Mouse (Mus musculus): ENCODE results near the gene Mcur1.

DNA sequence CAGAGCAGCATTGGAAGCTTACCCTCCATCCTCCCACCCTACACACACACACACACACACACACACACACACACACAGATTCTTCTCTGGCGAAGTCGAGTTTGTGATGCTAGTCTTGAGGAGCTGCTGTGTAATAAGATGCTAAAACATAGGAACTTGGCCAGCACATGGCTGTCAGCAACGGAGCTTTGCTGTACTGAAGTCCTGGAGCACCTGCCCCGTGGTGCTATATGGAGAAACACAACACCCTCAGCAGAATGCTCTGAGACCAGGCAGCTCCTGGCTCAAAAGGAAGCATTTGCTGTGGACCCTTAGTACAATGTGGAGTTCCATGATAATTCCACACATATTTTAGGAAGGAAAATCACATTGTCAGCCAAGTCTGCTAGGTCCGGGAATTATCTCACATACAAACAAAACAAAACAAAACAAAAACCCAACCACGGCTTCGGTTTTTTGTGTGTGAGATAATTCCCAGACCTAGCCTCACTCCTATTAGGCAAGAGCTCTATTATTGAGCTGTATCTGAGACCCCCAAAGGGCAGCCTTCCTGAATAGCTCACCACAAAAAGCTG lies 36.0 kb downstream of the Mcur1 start:
- TF ChIP-seq CTCF (IDR thresholded peaks at IDR 0.05; ENCODE audit: borderline replicate concordance, insufficient read depth, low read depth, low read length) (no peak), POLR2A (IDR thresholded peaks at IDR 0.05; ENCODE audit: borderline replicate concordance, insufficient read depth, low read length) (no peak)

Measured in cerebellum, adult 2 months (tissue).